Mouse (Mus musculus): ENCODE results near the gene Cfap206. TPM values are rescaled to one million over a fixed set of nuclear protein-coding genes. Genes with fewer than 3 reads are reported as not detected.
A peak's percentile ranks its signal among the peaks of the same experiment; 100 is the strongest.
"Not testable (repeated sequence)": the region's sequence is repeated elsewhere in the genome, so short reads cannot be mapped to it uniquely, and the experiment has no call there.

Gene Cfap206
- not detected for total RNA-seq (2021)
- long read RNA-seq, experiment 1, result 0 reads
- long read RNA-seq, experiment 2, result 0 reads

GRCm38 (mm10) chr4:34729851-34730341, at the start of gene Cfap206:
Cfap206 (minus strand) TSS chr4:34730206.
- intact Hi-C loops (cut with DNase I), result no loop called here
- DNase-seq, result peak; percentile 21 to 39

DNA sequence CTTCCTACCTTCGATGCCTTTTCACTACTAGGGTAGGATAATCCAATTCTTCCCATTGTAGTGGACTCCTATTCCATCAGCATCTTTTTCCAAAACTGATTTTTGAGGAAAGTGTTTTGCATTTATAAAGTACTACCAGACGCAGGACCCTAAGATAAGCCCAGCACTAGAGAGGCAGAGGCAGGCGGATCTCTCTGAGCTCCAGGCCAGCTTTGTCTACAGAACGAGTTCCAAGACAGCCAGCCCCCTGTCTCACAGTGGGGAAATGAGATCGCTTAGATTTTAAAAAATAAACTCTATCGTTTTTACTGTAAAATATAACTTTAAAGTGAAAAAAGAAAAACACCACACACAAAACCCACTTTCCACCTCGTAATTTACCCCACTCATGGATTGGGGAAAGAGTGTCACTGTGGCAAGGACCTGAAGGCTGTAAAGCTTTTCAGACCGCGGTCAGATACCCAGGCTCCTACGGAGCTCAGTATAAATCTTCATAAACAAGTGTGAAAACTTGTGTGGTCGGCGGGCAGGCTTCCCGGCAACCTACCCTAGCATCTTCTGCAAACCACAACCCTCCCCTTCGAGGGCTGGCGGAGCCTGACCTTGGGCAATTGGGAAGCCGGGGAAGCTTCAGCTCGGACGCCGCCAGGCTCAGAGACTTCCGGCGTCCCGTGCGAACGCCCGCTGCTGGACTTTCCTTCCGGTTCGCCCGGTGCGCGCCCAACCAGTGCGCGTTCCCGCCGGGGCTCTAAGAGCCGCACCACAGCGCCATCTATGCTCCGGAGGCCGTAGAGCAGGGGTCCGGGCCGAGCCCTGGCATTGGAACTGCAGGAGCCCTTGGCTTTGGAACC, 47.9 kb upstream of the Cfap206 start, which contains the start of gene Smim8:
TSS of gene Smim8 (minus strand) at position 747 of the 851 bp plus-strand sequence.
- DNase-seq, result peak; percentile 84 to 92
- intact Hi-C loops (cut with DNase I), result loop anchor here (2.0 to 10.0 kb wide), 4 partner anchors 91 to 163 kb away; partner anchors contain the start of genes Orc3, Rars2 and Slc35a1

DNA sequence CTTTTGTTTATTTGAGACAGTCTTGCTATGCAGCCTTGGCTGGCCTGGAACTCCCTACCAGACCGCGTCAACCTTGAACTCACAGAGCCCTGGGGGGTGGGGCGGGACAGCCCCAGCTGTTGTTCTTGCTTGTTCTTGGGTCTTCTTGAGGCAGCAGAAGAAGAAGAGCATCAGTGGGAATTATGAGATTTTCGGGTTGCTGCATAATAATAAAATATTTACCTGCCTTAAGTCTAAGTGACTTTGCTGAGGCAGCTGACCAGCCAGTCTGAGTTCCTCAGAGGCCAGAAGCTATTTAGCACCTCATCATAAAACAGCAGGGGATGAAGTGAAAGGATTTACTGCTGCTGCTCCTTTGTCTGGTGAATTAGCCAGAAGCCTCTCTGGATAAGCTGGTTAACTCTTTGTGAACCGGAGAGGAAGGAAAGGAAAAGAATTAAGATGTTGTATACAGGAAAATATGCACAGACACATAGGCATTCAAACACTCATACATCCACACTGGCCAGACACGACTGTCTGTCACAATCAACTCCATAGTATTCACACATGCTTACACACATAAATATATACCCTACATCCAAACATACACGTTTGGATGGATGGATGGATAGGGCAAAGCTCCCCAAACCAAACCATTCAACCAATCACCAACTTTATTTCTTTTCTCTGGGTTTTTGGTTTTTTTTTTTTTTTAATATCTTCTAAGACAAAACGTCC, 41.8 kb upstream of the Cfap206 start:
- DNase-seq, result no peak
- intact Hi-C loops (cut with DNase I), result loop anchor here (10.0 kb wide), 1 partner anchor 157 kb away; the partner anchor contains the start of genes Orc3 and Rars2

GRCm38 (mm10) chr4:34756163-34756562, 26.2 kb upstream of the Cfap206 start, which contains the start of gene Gm136:
Gm136 (minus strand) TSS chr4:34756263.
- no peak for DNase-seq
- intact Hi-C loops (cut with DNase I), result no loop called here

DNA sequence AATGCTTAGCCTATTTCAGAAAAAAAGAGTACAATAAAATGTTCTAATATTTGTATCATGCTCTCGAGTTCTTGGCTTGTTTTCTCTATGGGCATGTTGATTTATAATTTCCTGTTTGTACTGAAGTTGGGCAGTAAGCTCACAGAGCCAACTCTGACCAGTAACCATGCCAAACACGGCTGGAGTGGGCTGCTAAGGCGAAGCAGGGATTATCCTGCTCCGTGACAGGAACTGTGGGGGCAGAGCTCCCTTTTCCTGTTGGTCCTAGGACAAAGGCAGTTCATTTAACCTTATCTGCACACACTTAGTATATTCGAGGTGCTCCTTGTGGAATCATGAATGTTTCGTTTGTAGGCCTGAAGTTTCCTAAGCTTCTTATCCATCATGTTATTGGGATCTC, 19.2 kb upstream of the Cfap206 start:
- intact Hi-C loops (cut with DNase I), result no loop called here
- DNase-seq, result no peak

- DNase-seq, result no peak
- intact Hi-C loops (cut with DNase I), result no loop called here
Measured at GRCm38 (mm10) chr4:34734461-34734860, 4.5 kb upstream of the Cfap206 start.

- intact Hi-C loops (cut with DNase I); DNase-seq: not testable (repeated sequence)
Measured at GRCm38 (mm10) chr4:34733415-34733814, 3.4 kb upstream of the Cfap206 start.

DNA sequence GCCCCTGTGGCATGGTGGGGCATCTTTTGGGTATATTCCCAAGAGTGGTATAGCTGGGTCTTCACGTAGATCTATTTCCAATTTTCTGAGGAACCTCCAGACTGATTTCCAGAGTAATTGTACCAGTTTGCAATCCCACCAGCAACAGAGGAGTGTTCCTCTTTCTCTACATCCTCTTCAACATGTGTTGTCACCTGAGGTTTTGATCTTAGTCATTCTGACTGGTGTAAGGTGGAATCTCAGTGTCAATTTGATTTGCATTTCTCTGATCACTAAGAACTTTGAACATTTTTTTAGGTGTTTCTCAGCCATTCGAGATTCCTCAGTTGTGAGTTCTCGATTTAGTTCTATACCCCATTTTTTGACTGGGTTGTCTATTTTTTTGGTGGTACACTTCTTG, 4.3 kb downstream of the Cfap206 start:
- DNase-seq; intact Hi-C loops (cut with DNase I): not testable (repeated sequence)

GRCm38 (mm10) chr4:34724306-34724705, 5.7 kb downstream of the Cfap206 start:
- intact Hi-C loops (cut with DNase I), result no loop called here
- DNase-seq, result no peak

- intact Hi-C loops (cut with DNase I), result no loop called here
Measured at GRCm38 (mm10) chr4:34723186-34723585, 6.8 kb downstream of the Cfap206 start.

GRCm38 (mm10) chr4:34720127-34720895, 9.7 kb downstream of the Cfap206 start:
- no peak for DNase-seq
- intact Hi-C loops (cut with DNase I), result no loop called here

More at GRCm38 (mm10) chr4:34723186-34723585, 6.8 kb downstream of the Cfap206 start:
- DNase-seq, result no peak

- no peak for DNase-seq
- intact Hi-C loops (cut with DNase I), result no loop called here
Measured at GRCm38 (mm10) chr4:34719421-34719820, 10.6 kb downstream of the Cfap206 start.

GRCm38 (mm10) chr4:34715062-34715461, 14.9 kb downstream of the Cfap206 start:
- no peak for DNase-seq
- intact Hi-C loops (cut with DNase I), result no loop called here

DNA sequence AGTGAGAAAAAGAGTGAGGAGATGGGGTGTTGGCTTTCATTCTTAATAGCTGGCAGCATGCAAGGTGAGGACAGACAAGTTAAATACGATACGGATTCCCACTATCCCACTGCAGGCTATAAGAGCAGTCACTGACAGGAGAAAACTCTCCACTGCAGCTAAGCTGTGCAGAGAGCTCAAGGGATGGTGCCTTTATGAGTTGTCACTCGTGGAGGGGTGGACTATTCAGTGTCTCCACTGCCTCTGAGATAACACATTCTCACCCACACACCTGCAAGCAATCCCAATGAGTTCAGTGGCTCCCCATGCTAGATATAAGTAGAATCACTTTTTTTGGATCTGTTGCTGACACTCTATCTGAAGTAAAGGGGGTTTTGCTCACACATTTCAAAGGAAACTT, 21.9 kb downstream of the Cfap206 start:
- DNase-seq, result no peak
- intact Hi-C loops (cut with DNase I), result no loop called here

GRCm38 (mm10) chr4:34707248-34707647, 22.8 kb downstream of the Cfap206 start:
- no peak for DNase-seq
- intact Hi-C loops (cut with DNase I), result no loop called here

- no peak for DNase-seq
- intact Hi-C loops (cut with DNase I), result no loop called here
Measured at GRCm38 (mm10) chr4:34703029-34703428, 27.0 kb downstream of the Cfap206 start.

DNA sequence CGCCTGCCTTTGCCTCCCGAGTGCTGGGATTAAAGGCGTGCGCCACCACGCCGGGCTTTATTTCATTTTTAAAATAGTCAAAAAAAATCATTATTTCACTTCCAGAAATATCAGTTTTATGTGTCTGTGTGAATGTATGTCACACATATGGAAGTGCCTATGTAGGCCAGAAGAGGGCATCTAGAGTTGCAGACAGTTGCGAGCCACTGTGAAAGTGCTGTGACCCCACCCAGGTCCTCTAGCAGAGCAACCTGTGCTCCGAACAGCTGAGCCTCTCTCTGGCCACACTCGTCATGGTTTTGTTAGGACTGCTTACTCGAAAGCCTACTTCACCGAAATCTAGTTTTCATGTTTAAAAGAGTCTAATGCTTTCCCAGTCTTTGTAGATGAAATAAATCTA, 27.8 kb downstream of the Cfap206 start:
- DNase-seq, result no peak
- intact Hi-C loops (cut with DNase I), result no loop called here

DNA sequence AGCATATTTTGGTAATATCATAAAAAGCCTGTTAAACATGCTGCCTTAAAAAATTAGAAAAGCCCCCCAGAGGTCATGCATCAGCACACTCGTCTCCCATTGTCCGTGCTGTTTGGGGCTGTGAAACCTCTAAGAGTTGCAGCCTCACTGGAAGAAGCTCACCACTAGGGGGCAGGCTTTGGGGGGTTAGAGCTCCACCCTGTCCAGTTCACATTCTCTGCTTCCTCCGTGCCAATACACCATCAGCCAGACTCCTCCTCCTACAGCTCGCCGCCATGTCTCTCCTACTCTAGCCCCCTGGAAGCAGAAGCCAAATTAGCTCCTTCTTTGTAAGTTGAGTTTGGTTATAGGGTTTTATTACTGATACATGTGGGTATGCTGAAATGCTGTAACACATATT, 28.5 kb downstream of the Cfap206 start:
- peak in 1 of 2 experiments; percentile 40 for DNase-seq
- intact Hi-C loops (cut with DNase I), result no loop called here

DNA sequence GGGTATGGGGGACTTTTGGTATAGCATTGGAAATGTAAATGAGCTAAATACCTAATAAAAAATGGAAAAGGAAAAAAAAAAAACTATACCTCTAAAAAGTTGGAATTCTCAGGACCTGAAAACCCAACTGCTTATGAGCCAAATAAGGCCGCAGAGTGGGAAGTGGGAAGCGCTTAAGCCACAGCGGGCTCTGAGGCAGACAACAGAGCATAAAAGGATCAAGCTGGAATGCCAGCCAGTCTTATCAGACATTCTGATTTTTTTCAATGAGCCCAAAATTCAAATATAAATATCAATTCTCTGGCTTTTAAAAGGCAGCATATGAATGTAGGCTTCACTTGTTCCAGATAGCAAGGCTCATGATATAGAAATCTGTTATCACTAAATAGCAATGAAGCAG, 42.0 kb downstream of the Cfap206 start:
- intact Hi-C loops (cut with DNase I), result loop anchor here (5.0 kb wide), 2 partner anchors 89 to 539 kb away; partner anchors contain the start of genes C9orf72 and Smim8
- DNase-seq, result no peak

All from gastrocnemius, postnatal 36 days (tissue).